Mouse (Mus musculus) left cerebral cortex, adult 18-20 months (tissue): ENCODE measurements around the gene Timeless. TPM values are rescaled to one million over a fixed set of nuclear protein-coding genes. Genes with fewer than 3 reads are reported as not detected.
"Not testable (repeated sequence)": the region's sequence is repeated elsewhere in the genome, so short reads cannot be mapped to it uniquely, and the experiment has no call there.

Experiments used
- DNase-seq, 2 experiments: peaks; one replicate each; pipeline ENCODE4 v3.0.0; 2021 to 2022; ENCODE audit warnings: low spot score in 2 of 2, mixed read lengths in 1 of 2
- total RNA-seq, 2 experiments: library from RNA; stranded (reverse); gene quantifications; 2 replicates each; pipeline ENCODE4 v1.2.3; 2021

Timeless gene
- total RNA-seq, 2 experiments from 2014 or later, result 7.0 to 9.2 TPM

DNA sequence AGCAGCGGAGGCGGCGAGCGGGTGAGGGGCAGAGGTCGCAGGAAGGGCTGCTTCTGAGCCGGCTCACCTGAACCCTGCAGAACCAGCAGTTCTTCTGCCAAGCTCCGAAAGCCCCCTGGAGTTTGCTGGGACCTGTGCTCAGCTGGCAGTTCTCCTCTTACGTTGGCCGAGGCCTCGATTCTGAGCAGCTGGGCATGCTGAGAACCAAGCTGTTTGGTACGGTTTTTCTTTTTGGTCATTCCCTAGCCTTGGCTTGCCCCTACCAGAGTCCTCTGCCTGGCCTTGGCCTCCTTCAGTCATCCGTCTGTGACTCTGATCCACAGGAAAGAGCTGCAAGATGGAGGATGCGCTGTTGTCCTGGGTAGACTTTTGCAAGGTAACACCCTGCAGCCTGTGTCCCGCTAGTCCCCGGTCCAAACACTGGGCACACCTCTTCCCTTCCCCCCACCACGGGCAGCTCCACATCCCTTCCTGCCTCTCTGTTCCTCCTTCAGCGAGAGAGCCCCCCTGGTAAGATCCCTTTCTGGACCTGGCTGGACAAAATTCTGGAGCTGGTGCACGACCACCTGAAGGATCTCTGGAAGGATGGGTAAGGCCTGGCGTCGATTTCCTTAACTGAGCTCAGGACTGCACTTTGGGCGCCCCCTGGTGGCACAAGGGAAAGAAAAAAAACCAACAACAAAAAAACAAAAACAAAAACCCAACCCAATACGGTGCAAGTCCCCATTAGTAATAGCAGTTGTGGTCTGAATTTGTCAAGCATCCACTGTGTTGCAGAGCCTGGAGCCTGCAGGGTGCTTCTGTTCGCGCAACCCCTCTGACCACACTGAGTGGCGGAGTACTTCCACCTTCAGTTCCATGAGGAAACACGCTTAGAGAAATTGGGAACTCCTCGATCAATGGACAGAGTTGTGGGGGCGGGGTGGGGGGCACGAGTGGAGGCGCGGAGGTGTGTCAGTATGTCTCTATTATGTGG, 52.0 kb downstream of the Timeless start:
- peak; percentile 61 to 66 for DNase-seq

DNA sequence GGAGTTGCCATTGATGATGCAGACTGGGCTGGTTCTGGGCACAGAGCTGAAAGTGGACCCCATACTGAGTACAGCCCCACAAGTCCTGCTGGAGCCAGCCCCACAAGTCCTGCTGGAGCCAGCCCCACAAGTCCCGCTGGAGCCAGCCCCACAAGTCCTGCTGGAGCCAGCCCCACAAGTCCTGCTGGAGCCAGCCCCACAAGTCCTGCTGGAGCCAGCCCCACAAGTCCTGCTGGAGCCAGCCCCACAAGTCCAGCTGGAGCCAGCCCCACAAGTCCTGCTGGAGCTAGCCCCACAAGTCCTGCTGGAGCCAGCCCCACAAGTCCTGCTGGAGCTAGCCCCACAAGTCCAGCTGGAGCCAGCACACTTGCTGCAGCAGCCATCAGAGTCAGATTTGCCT, 58.7 kb downstream of the Timeless start:
- DNase-seq, result not testable (repeated sequence)

DNA sequence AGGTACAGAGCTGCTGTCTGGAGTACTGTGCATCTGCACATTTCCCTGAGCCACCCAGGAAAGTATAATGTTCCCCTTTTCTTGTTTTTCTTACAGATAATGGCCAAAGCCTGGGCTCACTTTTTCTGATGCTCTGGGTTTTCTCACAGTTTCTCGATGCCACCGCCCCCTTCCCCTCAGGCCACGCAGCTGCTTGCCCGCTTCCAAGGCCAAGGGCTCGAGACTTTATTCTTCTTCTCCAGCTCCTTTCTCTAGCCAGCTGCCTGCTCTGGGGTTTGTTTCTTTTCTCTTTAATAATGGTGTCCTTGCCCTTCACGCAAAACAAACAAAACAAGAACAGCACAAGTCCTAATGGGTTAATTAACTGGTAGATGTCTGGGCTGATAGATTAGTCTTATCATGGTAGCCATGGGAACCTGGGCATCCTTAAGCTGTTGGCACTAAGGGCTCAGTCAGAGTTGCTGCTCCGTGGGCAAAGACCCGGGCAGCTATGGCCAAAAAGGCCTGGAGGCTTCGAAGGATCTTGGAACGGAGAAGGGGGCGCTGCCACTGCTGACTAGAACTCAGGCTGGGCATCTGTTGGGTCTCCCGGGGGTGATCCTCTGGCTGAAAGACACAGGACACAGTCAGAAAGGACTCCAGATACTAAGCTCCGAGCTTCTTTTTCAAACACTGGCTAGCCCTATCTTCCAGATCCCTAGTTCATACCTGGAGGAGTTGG, 64.7 kb downstream of the Timeless start:
- no peak for DNase-seq

DNA sequence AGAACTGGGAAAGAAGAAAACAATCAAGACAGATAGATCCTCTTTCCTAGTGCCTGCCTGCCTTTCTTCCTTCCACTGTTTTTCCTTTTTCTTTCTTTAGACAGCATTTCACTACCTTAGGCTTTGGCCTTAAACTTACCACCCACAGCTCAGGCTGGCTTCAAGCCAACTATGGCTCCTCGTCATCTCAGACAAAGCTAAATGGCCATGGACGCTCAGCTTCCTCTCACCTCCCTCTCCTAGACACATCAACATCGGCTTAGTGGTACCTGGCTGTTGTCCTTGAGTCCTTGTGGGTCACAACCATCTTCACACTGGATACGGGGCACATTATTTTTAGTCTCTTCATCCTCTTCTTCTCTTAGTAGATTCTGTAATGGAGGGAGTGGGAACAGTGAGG, 65.4 kb downstream of the Timeless start:
- no peak for DNase-seq

DNA sequence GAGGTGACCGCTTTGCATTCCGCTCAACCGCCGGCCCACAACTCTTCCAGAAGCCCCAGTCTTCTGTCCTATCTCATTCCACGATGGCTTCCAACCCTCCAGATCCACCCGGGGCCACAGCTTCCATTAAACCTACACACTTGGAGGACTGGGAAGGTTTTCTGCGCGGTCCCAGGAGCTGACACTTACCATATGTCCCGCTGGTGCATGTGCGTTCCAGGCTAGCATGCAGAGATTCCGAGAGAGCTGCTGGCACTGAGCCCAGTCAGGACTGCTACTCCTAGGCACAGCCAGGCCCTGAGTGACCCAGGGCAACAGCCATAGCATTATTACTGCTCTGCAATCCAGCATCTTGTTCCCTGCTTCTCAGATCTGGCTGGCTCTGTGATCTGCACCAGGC, 65.8 kb downstream of the Timeless start:
- DNase-seq, result no peak

DNA sequence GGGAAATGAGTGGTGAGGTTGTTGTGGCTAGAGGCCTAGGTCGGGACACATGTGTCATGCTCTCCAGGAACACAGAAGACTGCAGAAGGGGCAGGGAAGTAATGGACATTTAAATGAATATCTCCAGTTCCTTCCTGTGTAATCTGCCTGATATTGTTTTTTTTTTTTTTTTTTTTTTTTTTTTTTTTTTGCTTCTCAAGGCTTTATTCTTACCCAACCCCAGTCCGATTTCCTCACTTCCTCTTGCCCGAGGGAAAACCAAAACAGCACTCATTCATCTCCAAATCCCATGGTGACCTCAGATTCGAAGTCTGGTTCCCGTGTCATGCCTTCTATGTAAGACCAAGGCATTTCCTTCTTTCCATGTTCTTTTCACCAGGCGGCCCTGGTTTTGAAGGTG, 66.4 kb downstream of the Timeless start:
- DNase-seq, result no peak

DNA sequence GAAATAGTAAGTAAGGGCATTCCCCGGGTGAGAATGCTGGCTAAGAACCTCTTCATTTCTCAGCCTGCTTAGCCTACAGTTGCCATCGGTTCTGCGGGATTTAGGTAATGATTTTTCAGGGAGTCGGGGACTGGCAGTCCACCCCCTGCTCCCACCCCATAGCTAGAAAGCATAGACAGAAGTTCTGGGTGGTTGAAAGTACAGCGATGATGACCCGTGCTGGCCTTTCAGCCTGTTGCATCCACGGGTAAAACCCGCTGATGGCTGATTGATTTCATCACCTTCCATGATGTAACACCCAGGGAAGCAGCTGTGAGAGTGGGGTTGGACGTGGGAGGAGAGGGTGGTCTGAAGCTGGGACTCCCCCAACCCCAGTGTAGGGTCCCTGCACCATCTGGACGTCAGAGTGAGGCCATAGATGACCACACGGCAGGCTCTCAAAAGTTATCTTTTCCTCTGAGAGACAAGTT, 66.9 kb downstream of the Timeless start, which contains the start of gene Il23a:
Gene Il23a (minus strand): TSS at position 51 of the 470 bp plus-strand sequence.
- DNase-seq, result no peak

DNA sequence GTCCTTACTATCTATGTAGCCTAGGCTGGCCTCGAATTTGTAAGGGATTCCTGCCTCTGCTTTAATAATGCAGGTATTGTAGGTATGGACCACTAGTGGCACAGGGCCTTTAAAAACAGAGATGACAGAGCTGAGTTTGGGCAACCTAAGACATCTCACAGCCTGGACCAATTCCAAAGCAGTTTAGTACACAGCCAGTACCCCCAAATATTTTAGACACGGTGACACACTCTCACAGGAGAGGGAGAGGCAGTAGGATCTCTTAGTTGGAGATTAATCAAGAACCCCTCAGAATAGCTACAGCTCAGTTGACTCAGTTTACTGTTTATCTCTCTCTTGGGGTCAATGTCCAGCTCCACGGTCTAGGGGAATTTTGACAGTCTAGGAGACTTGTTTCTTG, 70.5 kb downstream of the Timeless start:
- no peak for DNase-seq

Other genes with a start within 250 kb of the Timeless start
- not detected for gene Hsd17b6, start 224.5 kb upstream of the Timeless start, total RNA-seq
- 1 to 10 TPM; 8.9 to 9.1 TPM for gene Prim1, start 216.9 kb upstream of the Timeless start, total RNA-seq
- 100 to 1,000 TPM; 337 to 359 TPM for gene Naca, start 196.5 kb upstream of the Timeless start, total RNA-seq
- 100 to 1,000 TPM; 137 to 142 TPM for gene Ptges3, start 173.1 kb upstream of the Timeless start, total RNA-seq
- gene Atp5b, start 148.8 kb upstream of the Timeless start, total RNA-seq, result 1,000 to 10,000 TPM; 1,718 to 1,797 TPM
- gene Baz2a, start 140.5 kb upstream of the Timeless start, total RNA-seq, result 10 to 100 TPM; 40.3 to 40.4 TPM
- 10 to 100 TPM; 14.9 to 15.4 TPM for gene Rbms2, start 51.8 kb upstream of the Timeless start, total RNA-seq
- 10 to 100 TPM; 33.0 to 39.9 TPM for gene Gls2, start 37.6 kb upstream of the Timeless start, total RNA-seq
- gene Spryd4, start 20.3 kb upstream of the Timeless start, total RNA-seq, result 10 to 100 TPM; 10.4 to 10.8 TPM
- not detected for gene Mip, start 6.2 kb upstream of the Timeless start, total RNA-seq
- gene Apon, start 22.0 kb downstream of the Timeless start, total RNA-seq, result not detected
- not detected for gene Apof, start 36.6 kb downstream of the Timeless start, total RNA-seq
- 10 to 100 TPM; 28.2 to 29.9 TPM for gene Stat2, start 38.5 kb downstream of the Timeless start, total RNA-seq
- gene Il23a, start 66.7 kb downstream of the Timeless start, total RNA-seq, result not detected
- 10 to 100 TPM; 12.7 to 15.2 TPM for gene Pan2, start 71.3 kb downstream of the Timeless start, total RNA-seq
- gene Cnpy2, start 90.4 kb downstream of the Timeless start, total RNA-seq, result 10 to 100 TPM; 65.8 to 68.7 TPM
- 100 to 1,000 TPM; 222 to 232 TPM for gene Cs, start 105.7 kb downstream of the Timeless start, total RNA-seq
- gene Coq10a, start 136.9 kb downstream of the Timeless start, total RNA-seq, result 10 to 100 TPM; 58.5 to 60.4 TPM
- gene Ankrd52, start 145.1 kb downstream of the Timeless start, total RNA-seq, result 10 to 100 TPM; 51.0 to 52.2 TPM
- not detected for gene Slc39a5, start 169.2 kb downstream of the Timeless start, total RNA-seq
- gene Nabp2, start 179.4 kb downstream of the Timeless start, total RNA-seq, result 10 to 100 TPM; 81.2 to 85.5 TPM
- gene Rnf41, start 179.6 kb downstream of the Timeless start, total RNA-seq, result 10 to 100 TPM; 78.9 to 81.5 TPM
- 100 to 1,000 TPM; 265 to 267 TPM for gene Smarcc2, start 227.2 kb downstream of the Timeless start, total RNA-seq